Mouse (Mus musculus) frontal cortex, postnatal 25 days (tissue): ENCODE measurements around the gene Gm10665.
"Not testable (repeated sequence)": the region's sequence is repeated elsewhere in the genome, so short reads cannot be mapped to it uniquely, and the experiment has no call there.

Source experiments
- DNase-seq, 2 experiments: peaks; one replicate each; pipeline ENCODE4 v3.0.0; 2022; ENCODE audit warnings: low spot score in 2 of 2

The Gm10665 gene

GRCm38 (mm10) chr7:22463975-22464374 is at the start of gene Gm10665:
TSS of gene Gm10665 (minus strand) at chr7:22464075.
- not testable (repeated sequence) for DNase-seq

- DNase-seq, result not testable (repeated sequence)
These were observed 35.7 kb upstream of the Gm10665 start, which contains the start of gene Vmn1r151 for GRCm38 (mm10) chr7:22499578-22499977. TSS of gene Vmn1r151 (minus strand) at chr7:22499678.

- DNase-seq, result not testable (repeated sequence)
These were observed 25.7 kb downstream of the Gm10665 start, which contains the start of gene Vmn1r149 for GRCm38 (mm10) chr7:22438129-22438528. TSS of gene Vmn1r149 (minus strand) at chr7:22438229.

GRCm38 (mm10) chr7:22413283-22413682 is 50.6 kb downstream of the Gm10665 start, which contains the start of gene Vmn1r148:
TSS of gene Vmn1r148 (plus strand) at chr7:22413583.
- not testable (repeated sequence) for DNase-seq
